Mouse (Mus musculus) cerebellum, adult 9-10 months (tissue): ENCODE data around the gene Hoxb2.

Experiments
- DNase-seq: peaks from one replicate; pipeline ENCODE4 v3.0.0; 2022

Gene Hoxb2

GRCm38 (mm10) chr11:96316696-96317607 lies 33.4 kb upstream of the Hoxb2 start:
- DNase-seq: no peak

- no peak for DNase-seq
Observed at GRCm38 (mm10) chr11:96317608-96318367, 32.5 kb upstream of the Hoxb2 start, which contains the start of gene Hoxb4. TSS of gene Hoxb4 (plus strand) at chr11:96318267.

DNA sequence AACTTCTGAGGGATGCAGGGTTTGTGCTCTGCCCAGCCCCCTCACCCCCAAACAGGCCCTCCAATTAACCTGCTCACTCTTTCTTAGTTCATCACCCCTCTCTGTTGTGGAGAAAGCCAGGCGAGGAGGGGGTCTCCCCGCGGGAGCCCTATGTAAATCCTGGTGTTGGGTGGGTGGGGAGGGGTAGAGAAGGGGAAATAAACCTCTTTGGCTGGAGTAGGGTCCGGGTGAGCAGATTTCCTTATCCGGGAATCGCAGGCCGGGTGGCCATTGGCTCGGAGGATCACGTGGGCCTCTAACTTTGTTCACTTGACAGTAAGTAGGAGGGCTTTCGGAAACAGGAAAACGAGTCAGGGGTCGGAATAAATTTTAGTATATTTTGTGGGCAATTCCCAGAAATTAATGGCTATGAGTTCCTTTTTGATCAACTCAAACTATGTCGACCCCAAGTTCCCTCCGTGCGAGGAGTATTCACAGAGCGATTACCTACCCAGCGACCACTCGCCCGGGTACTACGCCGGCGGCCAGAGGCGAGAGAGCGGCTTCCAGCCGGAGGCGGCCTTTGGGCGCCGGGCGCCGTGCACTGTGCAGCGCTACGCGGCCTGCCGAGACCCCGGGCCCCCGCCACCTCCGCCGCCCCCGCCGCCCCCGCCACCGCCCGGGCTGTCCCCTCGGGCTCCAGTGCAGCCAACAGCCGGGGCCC lies 31.8 kb upstream of the Hoxb2 start:
- DNase-seq: no peak

DNA sequence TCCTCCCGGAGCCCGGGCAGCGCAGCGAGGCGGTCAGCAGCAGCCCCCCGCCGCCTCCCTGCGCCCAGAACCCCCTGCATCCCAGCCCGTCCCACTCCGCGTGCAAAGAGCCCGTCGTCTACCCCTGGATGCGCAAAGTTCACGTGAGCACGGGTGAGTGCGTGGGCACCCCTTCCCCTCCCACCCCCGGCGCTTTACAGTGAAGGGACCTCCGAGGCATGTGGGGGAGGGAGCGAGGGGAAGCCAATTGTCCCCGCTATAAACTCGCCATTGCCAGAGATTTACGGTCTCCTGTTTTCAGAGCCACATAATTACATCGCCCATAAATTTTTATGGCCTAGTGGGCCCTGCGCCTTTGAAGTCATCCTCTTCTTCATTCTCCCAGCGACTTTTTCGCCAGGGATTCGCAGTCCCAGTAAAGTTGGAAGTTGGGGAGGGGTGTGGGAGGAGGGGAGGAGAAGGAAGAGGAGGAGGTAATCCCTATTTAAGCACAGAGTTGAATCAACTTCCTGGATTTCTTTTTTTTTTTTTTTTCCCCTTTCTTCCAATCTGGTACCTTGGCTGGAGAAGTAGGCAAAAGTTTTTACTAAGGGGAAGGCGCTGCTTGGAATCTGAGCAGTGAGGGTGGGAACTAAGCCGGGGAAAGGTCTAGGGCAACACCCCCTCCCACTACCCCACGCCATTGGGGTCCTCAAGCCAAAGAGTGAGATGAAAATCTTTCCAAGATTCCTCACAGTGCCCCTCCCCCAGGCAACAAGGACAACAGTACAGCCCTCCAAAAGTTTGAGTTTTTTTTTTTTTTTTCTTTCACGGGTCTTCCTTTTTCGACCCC lies 31.0 kb upstream of the Hoxb2 start:
- DNase-seq: no peak

GRCm38 (mm10) chr11:96319910-96320309 lies 30.4 kb upstream of the Hoxb2 start:
- DNase-seq: no peak

- DNase-seq: no peak
Observed at GRCm38 (mm10) chr11:96320688-96321087, 29.6 kb upstream of the Hoxb2 start.

DNA sequence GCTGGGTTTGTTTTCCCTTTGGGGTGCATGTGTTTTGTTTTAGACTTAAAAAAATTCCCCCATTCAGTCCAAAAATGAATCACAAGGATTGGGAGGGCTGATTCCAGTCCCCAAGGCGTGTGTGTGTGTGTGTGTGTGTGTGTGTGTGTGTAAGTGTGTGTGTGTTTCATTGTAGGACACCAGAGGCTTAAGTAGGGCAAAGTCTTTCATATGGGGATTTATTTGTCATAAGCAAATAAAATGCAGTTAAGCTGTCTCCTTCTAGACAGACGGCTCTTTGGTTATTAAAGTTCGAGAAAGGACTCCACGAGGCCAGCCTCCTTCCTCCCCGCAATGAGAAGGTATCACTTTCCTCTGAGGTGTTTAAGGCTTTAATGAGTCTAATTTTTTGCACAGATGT lies 28.5 kb upstream of the Hoxb2 start:
- DNase-seq: no peak

- DNase-seq: no peak
Observed at GRCm38 (mm10) chr11:96322738-96323137, 27.6 kb upstream of the Hoxb2 start.

- DNase-seq: no peak
Observed at GRCm38 (mm10) chr11:96323154-96323553, 27.2 kb upstream of the Hoxb2 start, which contains the start of gene Hoxb3. TSS of gene Hoxb3 (plus strand) at chr11:96323326.

DNA sequence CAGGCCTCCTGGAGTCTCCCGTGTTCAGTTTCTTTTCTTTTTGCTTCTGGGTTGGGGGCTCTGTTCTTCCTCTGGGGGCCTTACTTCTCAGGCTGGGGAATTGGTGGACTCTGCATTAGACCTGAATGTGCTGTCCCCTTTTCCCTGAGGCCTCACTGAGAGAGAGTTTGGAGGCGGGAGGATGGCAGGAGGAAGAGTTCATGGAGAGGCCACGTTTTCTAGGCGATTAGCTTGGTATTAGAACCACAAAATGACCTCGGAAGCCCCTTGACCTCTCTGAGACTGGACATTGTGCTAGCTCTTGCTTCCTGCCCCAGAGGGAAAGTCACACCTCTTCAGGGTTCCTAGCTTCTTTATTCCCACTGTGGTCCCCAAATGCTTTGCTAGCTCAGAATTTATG lies 26.2 kb upstream of the Hoxb2 start:
- no peak for DNase-seq

DNA sequence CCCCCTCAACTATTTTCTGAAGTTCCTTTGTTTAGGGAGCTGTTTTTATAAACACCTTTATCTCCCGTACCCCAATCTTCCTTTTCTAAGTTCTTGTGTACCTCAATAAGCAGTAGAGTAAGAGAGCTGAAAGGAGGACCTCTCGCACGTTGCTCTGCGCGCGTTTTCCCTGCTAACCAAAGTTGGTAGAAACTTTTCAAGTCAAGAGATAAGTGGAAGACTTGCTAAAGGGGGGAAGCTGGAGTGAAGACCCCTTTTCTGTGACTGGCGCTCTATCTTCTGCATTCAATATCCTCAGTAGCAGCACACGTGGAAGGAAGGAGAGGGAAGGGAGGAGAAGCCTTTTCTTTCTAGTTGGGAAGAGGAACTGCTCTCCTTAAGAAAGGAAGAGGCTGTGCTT lies 25.4 kb upstream of the Hoxb2 start:
- no peak for DNase-seq

GRCm38 (mm10) chr11:96325747-96326212 lies 24.5 kb upstream of the Hoxb2 start:
- DNase-seq: no peak

- no peak for DNase-seq
Observed at GRCm38 (mm10) chr11:96326705-96327104, 23.6 kb upstream of the Hoxb2 start.

GRCm38 (mm10) chr11:96327122-96327521 lies 23.2 kb upstream of the Hoxb2 start:
- no peak for DNase-seq

- no peak for DNase-seq
Observed at GRCm38 (mm10) chr11:96327750-96328149, 22.6 kb upstream of the Hoxb2 start.

DNA sequence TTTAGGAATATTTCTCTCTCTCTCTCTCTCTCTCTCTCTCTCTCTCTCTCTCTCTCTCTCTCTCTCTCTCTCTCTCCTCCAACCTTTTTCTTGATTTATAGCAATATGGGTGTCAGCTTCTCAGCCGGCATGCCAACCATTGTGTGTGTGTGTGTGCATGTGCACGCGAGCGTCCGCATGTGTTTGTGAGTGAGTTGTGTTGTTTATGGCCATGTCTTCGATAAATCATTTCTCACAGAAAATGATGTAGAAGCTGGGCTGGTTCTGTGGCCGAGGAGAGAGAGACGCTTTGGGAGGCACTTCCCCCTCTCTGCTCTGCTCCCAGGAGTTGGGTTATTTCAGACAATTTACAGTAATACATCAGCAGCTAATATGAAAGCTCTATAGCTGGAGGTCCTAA lies 21.7 kb upstream of the Hoxb2 start:
- no peak for DNase-seq

GRCm38 (mm10) chr11:96332105-96332504 lies 18.2 kb upstream of the Hoxb2 start:
- DNase-seq: no peak

DNA sequence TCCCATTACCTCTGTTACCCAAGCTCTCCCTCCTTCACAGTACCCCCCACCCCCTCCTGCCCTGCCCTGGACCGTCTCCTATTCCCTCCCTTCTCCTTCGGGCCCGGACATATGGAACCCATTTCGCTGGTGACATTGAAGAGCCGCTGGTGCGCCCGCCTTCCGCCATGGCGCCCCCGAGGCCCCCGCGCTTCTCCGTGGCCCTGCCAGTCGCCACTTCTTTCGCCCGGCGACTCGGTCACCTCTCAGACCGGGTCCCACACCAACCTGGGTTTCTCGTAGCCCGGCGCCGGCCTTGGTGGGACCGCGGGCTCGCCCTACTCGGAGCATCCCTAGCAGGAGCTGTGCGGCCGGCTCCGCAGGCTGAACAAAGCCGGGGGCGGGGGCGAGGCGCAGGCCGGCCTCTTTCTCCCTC lies 17.7 kb upstream of the Hoxb2 start:
- no peak for DNase-seq

GRCm38 (mm10) chr11:96333241-96334001 lies 16.9 kb upstream of the Hoxb2 start:
- DNase-seq: no peak

DNA sequence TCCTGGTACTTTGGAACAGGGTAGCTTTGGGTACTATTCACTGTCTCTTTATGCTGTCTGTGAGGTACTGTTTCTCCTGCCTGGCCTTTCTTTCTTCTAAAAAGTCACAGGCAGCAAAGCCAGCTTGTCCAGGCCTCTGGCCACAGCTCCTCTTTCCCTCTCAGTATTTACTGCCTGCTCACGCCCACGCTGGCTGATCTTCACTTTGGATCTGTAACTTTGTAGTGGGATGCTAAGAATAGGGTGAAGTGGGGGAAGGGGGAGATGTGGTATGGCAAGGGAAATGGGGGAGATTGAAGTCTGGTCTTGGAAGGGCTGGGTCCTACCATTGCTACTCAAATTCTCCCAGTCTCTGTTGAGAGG lies 16.3 kb upstream of the Hoxb2 start:
- DNase-seq: no peak

- no peak for DNase-seq
Observed at GRCm38 (mm10) chr11:96334998-96335397, 15.3 kb upstream of the Hoxb2 start.

DNA sequence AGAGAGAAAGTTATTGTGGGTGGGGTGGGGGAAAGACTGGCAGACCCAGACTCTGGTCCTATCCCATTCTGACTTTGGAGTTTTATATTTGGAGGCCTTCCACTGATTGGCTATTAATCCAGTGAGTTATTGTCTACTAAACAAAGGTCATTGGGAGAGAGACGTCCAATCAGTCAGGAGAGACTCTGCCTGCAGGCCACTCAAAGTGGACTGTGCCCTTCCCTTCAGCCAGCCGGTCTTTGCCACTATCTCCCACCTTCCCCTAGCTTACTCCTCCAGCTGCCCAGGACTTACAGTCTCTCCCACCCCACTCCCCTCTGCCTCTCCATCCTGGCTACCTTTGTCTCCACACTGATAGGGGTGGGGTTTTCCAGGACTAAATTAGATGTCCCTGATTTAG lies 13.7 kb upstream of the Hoxb2 start:
- no peak for DNase-seq
